Mouse (Mus musculus) 3T3-L1 (cell line): ENCODE measurements around the gene Mrpl52.

Experiments
- DNase-seq: peaks from one replicate; pipeline ENCODE4 v3.0.0-alpha.2; 2015; ENCODE audit warnings: low read depth, low spot score

Mrpl52 gene

GRCm38 (mm10) chr14:54432837-54433830 lies 6.4 kb downstream of the Mrpl52 start:
- peak; percentile 76 for DNase-seq

GRCm38 (mm10) chr14:54433941-54434531 lies 7.3 kb downstream of the Mrpl52 start:
- peak; percentile 62 for DNase-seq

GRCm38 (mm10) chr14:54435194-54435918 lies 8.6 kb downstream of the Mrpl52 start:
- DNase-seq = peak; percentile 92

GRCm38 (mm10) chr14:54439155-54439554 lies 12.4 kb downstream of the Mrpl52 start:
- no peak for DNase-seq

GRCm38 (mm10) chr14:54439610-54440009 lies 12.9 kb downstream of the Mrpl52 start:
- DNase-seq = no peak

- DNase-seq = no peak
Measured at GRCm38 (mm10) chr14:54440538-54440937, 13.8 kb downstream of the Mrpl52 start.

GRCm38 (mm10) chr14:54441365-54441764 lies 14.7 kb downstream of the Mrpl52 start:
- DNase-seq = no peak

- DNase-seq = peak; percentile 49
Measured at GRCm38 (mm10) chr14:54442548-54442947, 15.8 kb downstream of the Mrpl52 start.

GRCm38 (mm10) chr14:54443196-54443595 lies 16.5 kb downstream of the Mrpl52 start:
- peak; percentile 95 for DNase-seq

- peak; percentile 99 for DNase-seq
Measured at GRCm38 (mm10) chr14:54443712-54444618, 17.3 kb downstream of the Mrpl52 start.

- peak; percentile 84 for DNase-seq
Measured at GRCm38 (mm10) chr14:54445476-54445875, 18.8 kb downstream of the Mrpl52 start.

GRCm38 (mm10) chr14:54453566-54453965 lies 26.9 kb downstream of the Mrpl52 start:
- DNase-seq = no peak

GRCm38 (mm10) chr14:54454669-54455528 lies 28.2 kb downstream of the Mrpl52 start:
- DNase-seq = no peak

- no peak for DNase-seq
Measured at GRCm38 (mm10) chr14:54457907-54458569, 31.3 kb downstream of the Mrpl52 start.

GRCm38 (mm10) chr14:54462146-54462545 lies 35.4 kb downstream of the Mrpl52 start:
- no peak for DNase-seq

GRCm38 (mm10) chr14:54463108-54463958 lies 36.6 kb downstream of the Mrpl52 start:
- DNase-seq = no peak

GRCm38 (mm10) chr14:54463959-54464292 lies 37.2 kb downstream of the Mrpl52 start, which contains the start of gene Lrp10:
Gene Lrp10, plus strand, starts transcription at chr14:54464137.
- peak; percentile 79 for DNase-seq

GRCm38 (mm10) chr14:54464293-54465005 lies 37.7 kb downstream of the Mrpl52 start:
- DNase-seq = peak; percentile 91
